Mouse (Mus musculus): ENCODE data around the gene Dip2c. TPM values are rescaled to one million over a fixed set of nuclear protein-coding genes. Genes with fewer than 3 reads are reported as not detected.

Dip2c gene
- polyA plus RNA-seq, 1 experiment, result 1.2 TPM

DNA sequence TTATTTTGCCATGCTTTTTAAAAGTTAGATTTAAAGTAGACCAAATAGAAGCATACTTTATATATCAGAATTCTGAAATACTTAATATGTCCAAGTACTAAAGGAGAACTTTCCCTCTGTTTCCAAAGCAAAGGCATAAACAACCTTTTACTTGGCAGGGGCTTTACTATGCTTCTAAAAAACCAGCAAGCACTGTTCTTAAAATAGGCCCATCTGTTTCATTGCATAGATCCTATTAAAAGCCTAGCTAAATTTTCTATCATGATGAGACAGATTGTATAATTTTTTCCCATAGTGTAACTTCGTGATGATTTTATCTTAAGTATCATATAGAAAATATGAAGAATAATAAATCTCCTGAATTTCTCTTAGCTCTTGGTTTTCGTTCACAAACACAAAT is 154.4 kb downstream of the Dip2c start:
- whole genome bisulfite sequencing, result 81% methylated on average over 2 of the region's 2 CpGs
- Histone ChIP-seq H3K4me1 (ENCODE audit: control insufficient read depth, insufficient read depth, low read length) (no peaks in the 10 kb centered on the region), H3K4me3 (replicated peaks; ENCODE audit: control insufficient read depth, low read depth, low read length) (no peak overlapping the region), H3K27ac (ENCODE audit: control insufficient read depth, insufficient read depth, low read depth, low read length, poor library complexity) (no peak overlapping the region)
- no peak for TF ChIP-seq CTCF (IDR thresholded peaks at IDR 0.05; ENCODE audit: control insufficient read depth, insufficient read depth, low read length)
- no peak for TF ChIP-seq POLR2A (IDR thresholded peaks at IDR 0.05; ENCODE audit: borderline replicate concordance, control insufficient read depth, low read depth, low read length)

DNA sequence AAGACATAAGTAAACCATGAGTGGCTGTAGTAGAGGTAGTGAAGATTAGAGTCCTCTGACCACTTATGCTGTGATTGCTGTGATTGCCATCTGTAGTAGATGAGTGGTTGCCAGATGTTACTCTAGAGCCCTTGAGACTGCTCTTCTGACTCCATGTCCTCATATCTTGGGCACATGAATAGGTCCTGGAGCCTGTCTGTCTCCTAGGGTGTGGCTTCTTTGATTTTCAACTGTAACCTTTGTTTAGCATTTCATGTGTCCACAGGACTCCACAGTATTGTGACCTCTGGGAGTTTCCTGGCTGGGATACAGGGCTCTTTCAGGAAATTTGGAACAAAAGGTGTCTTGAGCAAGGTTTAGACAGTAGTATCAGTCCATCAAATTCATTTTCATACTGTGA is 155.1 kb downstream of the Dip2c start:
- Histone ChIP-seq H3K4me1 (ENCODE audit: control insufficient read depth, insufficient read depth, low read length) (no peaks in the 10 kb centered on the region), H3K4me3 (replicated peaks; ENCODE audit: control insufficient read depth, low read depth, low read length) (no peak overlapping the region), H3K27ac (ENCODE audit: control insufficient read depth, insufficient read depth, low read depth, low read length, poor library complexity) (no peak overlapping the region)
- TF ChIP-seq CTCF (IDR thresholded peaks at IDR 0.05; ENCODE audit: control insufficient read depth, insufficient read depth, low read length), result no peak
- TF ChIP-seq POLR2A (IDR thresholded peaks at IDR 0.05; ENCODE audit: borderline replicate concordance, control insufficient read depth, low read depth, low read length), result no peak

DNA sequence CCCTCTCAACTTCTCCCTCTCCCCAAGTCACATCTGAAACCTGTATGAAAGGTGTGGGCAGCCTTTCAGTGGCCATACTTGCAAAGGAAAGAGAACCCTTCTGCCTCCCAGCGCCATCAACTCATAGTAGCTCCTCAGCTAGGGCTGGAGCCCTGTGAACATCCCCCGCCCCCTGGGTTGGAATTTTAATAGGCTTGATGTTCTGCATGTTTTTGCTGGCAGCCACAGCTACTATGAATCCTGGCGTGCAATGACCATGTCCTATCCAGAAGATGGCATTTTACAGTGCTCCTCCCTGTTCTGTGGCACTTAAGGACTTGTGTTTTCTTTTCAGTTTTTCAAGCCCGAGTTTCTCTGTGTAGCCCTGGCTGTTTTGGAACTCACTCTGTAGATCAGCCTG is 166.7 kb downstream of the Dip2c start:
- TF ChIP-seq POLR2A (IDR thresholded peaks at IDR 0.05; ENCODE audit: borderline replicate concordance, control insufficient read depth, low read depth, low read length) (no peak), CTCF (IDR thresholded peaks at IDR 0.05; ENCODE audit: control insufficient read depth, insufficient read depth, low read length) (no peak)
- no peaks in the 10 kb centered on the region for H3K4me1 ChIP-seq (ENCODE audit: control insufficient read depth, insufficient read depth, low read length)
- 73% methylated on average over 4 of the region's 4 CpGs for WGBS

DNA sequence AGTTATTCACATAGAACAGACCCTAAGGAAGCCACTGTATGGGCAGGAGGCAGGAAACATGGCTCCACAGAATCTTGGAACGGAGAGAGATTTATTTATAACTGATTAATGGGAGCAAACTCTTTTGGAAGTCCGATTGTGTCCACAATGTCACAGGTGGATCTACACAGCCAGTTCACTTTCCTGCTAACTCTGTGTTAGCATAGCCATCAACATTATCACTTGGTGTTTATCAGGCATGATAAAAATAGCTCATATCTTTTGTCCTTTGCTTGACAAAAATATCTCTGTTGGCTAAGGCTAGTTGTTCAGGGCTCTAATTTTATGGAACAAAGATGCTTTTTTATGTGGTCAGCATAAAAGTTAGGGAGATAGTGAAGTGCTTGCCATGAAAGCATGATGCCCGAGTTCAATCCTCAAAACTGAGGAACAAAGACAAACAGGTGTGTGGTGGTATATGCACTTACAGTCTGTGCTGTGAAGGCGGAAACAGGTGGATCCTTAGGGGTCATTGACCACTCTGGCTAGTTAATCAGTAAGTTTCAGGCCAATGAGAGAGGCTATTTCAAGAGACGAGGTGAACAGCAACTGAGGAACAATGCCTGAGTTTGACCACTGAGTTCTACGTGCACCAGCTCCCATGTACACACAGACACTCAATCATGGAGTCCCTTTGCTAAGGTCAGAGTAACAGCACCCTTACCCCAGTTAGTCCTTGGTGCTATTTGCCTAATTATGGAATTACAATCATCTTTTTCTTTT is 169.4 kb downstream of the Dip2c start:
- no peak for TF ChIP-seq POLR2A (IDR thresholded peaks at IDR 0.05; ENCODE audit: borderline replicate concordance, control insufficient read depth, low read depth, low read length)
- Histone ChIP-seq H3K4me1 (ENCODE audit: control insufficient read depth, insufficient read depth, low read length) (no peaks in the 10 kb centered on the region), H3K4me3 (replicated peaks; ENCODE audit: control insufficient read depth, low read depth, low read length) (no peak overlapping the region), H3K27ac (ENCODE audit: control insufficient read depth, insufficient read depth, low read depth, low read length, poor library complexity) (no peak overlapping the region)
- WGBS, result 80% methylated on average over 6 of the region's 6 CpGs

More for the DNA sequence above, 166.7 kb downstream of the Dip2c start:
- no peak overlapping the region for H3K4me3 ChIP-seq (replicated peaks; ENCODE audit: control insufficient read depth, low read depth, low read length)
- no peak overlapping the region for H3K27ac ChIP-seq (ENCODE audit: control insufficient read depth, insufficient read depth, low read depth, low read length, poor library complexity)

DNA sequence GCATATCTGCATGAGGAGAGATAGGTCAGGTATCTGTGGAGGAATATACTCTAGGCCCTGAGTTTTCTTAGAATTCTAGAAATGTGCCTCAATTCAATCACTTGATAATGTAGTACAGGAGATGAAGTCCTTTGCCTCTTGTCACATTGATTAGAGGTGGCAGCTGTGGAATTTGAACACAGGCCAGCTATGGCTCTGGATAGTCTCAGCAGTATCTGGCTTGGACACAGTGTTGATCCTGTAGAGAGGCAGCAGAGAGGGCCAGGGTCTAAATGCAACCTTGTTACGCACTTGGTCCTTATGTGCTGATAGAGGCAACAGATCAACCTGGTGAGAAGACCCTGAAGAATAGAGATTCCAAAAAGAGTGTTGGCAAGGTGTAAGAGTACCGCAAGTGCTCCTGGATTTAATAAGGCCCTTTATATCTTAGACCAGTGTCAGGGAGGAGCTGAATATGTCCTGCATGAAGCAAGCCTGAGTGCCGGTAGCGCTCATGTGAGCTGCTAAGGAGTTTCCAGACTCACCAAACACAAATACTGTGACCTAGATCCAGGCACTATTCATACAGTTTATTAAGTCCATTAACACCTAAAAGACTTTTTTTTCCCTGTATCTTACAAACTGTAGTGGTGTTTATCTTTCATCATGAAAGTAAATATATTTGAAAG is 170.3 kb downstream of the Dip2c start:
- H3K27ac ChIP-seq (ENCODE audit: control insufficient read depth, insufficient read depth, low read depth, low read length, poor library complexity), result no peak overlapping the region
- H3K4me1 ChIP-seq (ENCODE audit: control insufficient read depth, insufficient read depth, low read length), result no peaks in the 10 kb centered on the region
- no peak for TF ChIP-seq POLR2A (IDR thresholded peaks at IDR 0.05; ENCODE audit: borderline replicate concordance, control insufficient read depth, low read depth, low read length)
- no peak for TF ChIP-seq CTCF (IDR thresholded peaks at IDR 0.05; ENCODE audit: control insufficient read depth, insufficient read depth, low read length)
- WGBS, result 85% methylated on average over 4 of the region's 4 CpGs
- H3K4me3 ChIP-seq (replicated peaks; ENCODE audit: control insufficient read depth, low read depth, low read length), result no peak overlapping the region

DNA sequence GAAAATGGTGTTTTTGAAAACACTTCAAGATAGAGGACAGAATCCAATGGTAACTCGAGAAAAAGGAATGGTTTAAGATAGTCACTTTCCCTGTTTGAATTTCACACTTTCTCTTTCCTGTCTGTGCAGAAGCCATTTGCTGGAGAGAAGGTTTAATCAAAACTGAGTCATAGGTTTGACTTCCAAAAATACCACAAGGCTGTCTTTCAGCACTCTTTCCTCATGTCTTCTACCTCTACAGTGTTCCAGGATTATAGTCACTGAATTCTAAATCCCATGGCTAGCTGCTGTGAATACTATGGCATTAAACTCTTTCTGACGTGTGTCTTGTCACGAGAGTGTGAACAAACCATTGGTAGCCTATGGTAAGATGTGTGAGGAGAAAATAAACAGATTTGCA is 173.9 kb downstream of the Dip2c start:
- no peaks in the 10 kb centered on the region for H3K4me1 ChIP-seq (ENCODE audit: control insufficient read depth, insufficient read depth, low read length)
- TF ChIP-seq CTCF (IDR thresholded peaks at IDR 0.05; ENCODE audit: control insufficient read depth, insufficient read depth, low read length) (no peak), POLR2A (IDR thresholded peaks at IDR 0.05; ENCODE audit: borderline replicate concordance, control insufficient read depth, low read depth, low read length) (no peak)
- WGBS, result 79% methylated on average over 3 of the region's 3 CpGs
- no peak overlapping the region for H3K27ac ChIP-seq (ENCODE audit: control insufficient read depth, insufficient read depth, low read depth, low read length, poor library complexity)
- no peak overlapping the region for H3K4me3 ChIP-seq (replicated peaks; ENCODE audit: control insufficient read depth, low read depth, low read length)

DNA sequence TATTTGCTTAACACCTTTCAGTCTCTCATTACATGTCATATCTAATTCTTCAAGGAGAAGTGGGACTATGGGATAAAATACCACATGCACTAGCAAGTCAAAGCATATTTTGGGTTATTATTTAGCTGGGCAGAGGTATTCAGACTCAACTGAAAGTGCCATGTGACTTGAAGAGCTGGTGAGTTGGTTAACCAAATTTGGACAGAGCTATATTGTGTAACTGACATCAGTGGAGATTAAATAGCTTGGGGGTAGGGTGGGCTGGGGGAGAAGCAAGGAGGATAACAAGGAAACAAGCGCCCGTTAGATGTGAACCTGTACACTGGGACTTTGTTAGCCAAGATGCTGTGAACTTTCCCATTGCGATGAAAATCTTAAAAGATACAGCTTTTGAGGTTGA is 175.6 kb downstream of the Dip2c start:
- Histone ChIP-seq H3K4me3 (replicated peaks; ENCODE audit: control insufficient read depth, low read depth, low read length) (no peak overlapping the region), H3K27ac (ENCODE audit: control insufficient read depth, insufficient read depth, low read depth, low read length, poor library complexity) (no peak overlapping the region), H3K4me1 (ENCODE audit: control insufficient read depth, insufficient read depth, low read length) (no peaks in the 10 kb centered on the region)
- TF ChIP-seq POLR2A (IDR thresholded peaks at IDR 0.05; ENCODE audit: borderline replicate concordance, control insufficient read depth, low read depth, low read length) (no peak), CTCF (IDR thresholded peaks at IDR 0.05; ENCODE audit: control insufficient read depth, insufficient read depth, low read length) (no peak)
- WGBS, result 76% methylated on average over 3 of the region's 3 CpGs

DNA sequence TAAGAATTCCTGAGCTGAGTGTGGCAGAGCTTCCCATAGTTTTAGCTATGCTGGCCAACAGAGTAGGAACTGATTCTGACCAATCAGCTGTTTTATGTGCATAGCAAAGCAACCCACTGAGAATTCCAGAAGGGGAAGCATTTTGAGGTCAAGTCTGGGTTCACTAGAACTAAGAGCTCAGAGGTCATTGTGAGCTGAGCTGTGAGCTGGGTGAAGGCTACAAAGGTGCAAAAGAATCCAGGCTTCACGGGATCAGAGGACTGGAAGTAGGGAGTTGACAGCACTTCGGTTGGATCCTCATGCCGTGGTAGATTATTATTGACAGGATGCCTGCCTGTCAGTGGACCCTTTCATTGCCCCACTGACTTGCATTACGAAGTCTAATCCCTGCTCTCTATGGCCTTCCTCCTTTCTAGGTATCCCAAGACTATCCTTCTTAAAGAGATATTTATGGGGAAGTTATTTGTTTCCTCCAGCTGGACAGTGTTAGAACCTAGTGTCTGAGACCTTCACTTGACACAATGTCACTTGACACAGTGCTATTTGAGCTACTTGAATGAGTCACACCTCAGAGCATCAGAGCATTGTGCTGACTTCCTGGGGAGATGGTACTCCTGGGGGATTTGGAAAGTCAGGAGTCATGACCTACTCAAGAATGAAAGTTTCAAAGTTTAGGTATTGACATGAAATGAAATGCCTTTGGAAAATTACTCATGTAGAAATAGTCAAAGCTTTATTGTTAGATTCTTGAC is 178.3 kb downstream of the Dip2c start:
- H3K4me3 ChIP-seq (replicated peaks; ENCODE audit: control insufficient read depth, low read depth, low read length), result no peak overlapping the region

More for the DNA sequence above, 178.3 kb downstream of the Dip2c start:
- Histone ChIP-seq H3K4me1 (ENCODE audit: control insufficient read depth, insufficient read depth, low read length) (no peaks in the 10 kb centered on the region), H3K27ac (ENCODE audit: control insufficient read depth, insufficient read depth, low read depth, low read length, poor library complexity) (no peak overlapping the region)
- TF ChIP-seq POLR2A (IDR thresholded peaks at IDR 0.05; ENCODE audit: borderline replicate concordance, control insufficient read depth, low read depth, low read length) (no peak), CTCF (IDR thresholded peaks at IDR 0.05; ENCODE audit: control insufficient read depth, insufficient read depth, low read length) (no peak)
- 73% methylated on average over 4 of the region's 4 CpGs for WGBS
